Mouse (Mus musculus): ENCODE results near the gene AC140267.1. TPM values are rescaled to one million over a fixed set of nuclear protein-coding genes. Genes with fewer than 3 reads are reported as not detected.

The AC140267.1 gene
- not detected in 2 replicates for polyA plus RNA-seq (2012; ENCODE audit: insufficient read depth, insufficient read length, low replicate concordance, missing spikeins)

DNA sequence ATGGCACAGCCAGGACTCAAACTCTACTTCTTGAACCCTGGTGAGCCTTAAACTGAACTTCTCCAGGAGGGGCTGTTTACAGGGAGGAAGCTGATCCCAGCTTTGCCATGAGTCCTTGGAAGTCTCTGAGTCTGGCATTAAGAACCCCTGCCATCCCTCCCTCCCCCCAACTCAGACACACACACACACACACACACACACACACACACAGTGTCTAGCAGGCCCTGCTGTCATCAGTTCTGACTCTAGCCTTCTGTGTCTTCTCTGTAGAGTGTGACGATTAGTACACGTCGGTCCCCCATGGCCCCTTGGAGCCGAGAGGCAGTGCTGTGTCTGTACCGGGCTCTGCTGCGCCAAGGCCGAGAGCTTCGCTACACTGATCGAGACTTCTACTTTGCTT, at the start of gene AC140267.1:
Gene AC140267.1, plus strand, starts transcription at position 301 of the 400 bp plus-strand sequence.
- Histone ChIP-seq H3K27ac (ENCODE audit: insufficient read depth, low read depth, low read length) (no peak within 1 kb of the TSS), H3K4me1 (ENCODE audit: control insufficient read depth, insufficient read depth, low read length) (peaks cover 12% of the 10 kb centered on the region), H3K4me3 (ENCODE audit: insufficient read depth, low read depth, low read length) (peak within 1 kb of the TSS; percentile 74; the same call in 1 of the 2 replicates)
- WGBS, result 93% methylated on average over 9 of the region's 9 CpGs
- TF ChIP-seq POLR2A (IDR thresholded peaks at IDR 0.05; ENCODE audit: insufficient read depth, low read depth, low read length) (no peak), CTCF (IDR thresholded peaks at IDR 0.05; ENCODE audit: insufficient read depth, low read depth, low read length) (no peak)

- no peak overlapping the region for H3K27ac ChIP-seq (ENCODE audit: insufficient read depth, low read depth, low read length)
- H3K4me1 ChIP-seq (ENCODE audit: control insufficient read depth, insufficient read depth, low read length), result peaks cover 48% of the 10 kb centered on the region
- 82% methylated on average over 5 of the region's 5 CpGs for WGBS
- TF ChIP-seq CTCF (IDR thresholded peaks at IDR 0.05; ENCODE audit: insufficient read depth, low read depth, low read length), result no peak
- no peak for TF ChIP-seq POLR2A (IDR thresholded peaks at IDR 0.05; ENCODE audit: insufficient read depth, low read depth, low read length)
- no peak overlapping the region for H3K4me3 ChIP-seq (ENCODE audit: insufficient read depth, low read depth, low read length)
Measured at GRCm38 (mm10) chr15:80188927-80189326, 46.7 kb upstream of the AC140267.1 start.

DNA sequence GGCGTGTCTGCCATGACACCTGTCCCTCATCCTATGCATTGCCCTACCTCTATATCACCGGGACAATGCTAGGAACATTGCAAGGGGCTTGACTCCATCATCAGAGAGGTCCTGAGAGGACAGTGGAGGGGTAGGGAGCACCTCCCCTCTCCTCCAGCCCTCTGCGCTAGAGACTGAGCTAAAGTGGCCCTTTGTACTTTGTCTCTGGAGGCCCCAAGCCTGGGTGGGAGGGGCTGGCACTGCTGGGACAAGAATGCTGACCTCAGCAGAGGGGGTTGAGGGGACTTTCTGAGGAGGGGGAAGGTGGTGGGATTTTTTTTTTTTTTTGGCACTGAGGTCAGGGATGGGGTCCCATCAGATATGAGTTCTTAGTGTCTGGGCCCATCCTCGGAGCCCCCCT, 45.6 kb upstream of the AC140267.1 start:
- Histone ChIP-seq H3K4me1 (ENCODE audit: control insufficient read depth, insufficient read depth, low read length) (peaks cover 51% of the 10 kb centered on the region), H3K4me3 (ENCODE audit: insufficient read depth, low read depth, low read length) (no peak overlapping the region), H3K27ac (ENCODE audit: insufficient read depth, low read depth, low read length) (peak overlapping the region; percentile 2; the same call in 1 of the 2 replicates)
- WGBS, result 75% methylated on average over 4 of the region's 4 CpGs
- TF ChIP-seq POLR2A (IDR thresholded peaks at IDR 0.05; ENCODE audit: insufficient read depth, low read depth, low read length), result no peak
- no peak for TF ChIP-seq CTCF (IDR thresholded peaks at IDR 0.05; ENCODE audit: insufficient read depth, low read depth, low read length)

DNA sequence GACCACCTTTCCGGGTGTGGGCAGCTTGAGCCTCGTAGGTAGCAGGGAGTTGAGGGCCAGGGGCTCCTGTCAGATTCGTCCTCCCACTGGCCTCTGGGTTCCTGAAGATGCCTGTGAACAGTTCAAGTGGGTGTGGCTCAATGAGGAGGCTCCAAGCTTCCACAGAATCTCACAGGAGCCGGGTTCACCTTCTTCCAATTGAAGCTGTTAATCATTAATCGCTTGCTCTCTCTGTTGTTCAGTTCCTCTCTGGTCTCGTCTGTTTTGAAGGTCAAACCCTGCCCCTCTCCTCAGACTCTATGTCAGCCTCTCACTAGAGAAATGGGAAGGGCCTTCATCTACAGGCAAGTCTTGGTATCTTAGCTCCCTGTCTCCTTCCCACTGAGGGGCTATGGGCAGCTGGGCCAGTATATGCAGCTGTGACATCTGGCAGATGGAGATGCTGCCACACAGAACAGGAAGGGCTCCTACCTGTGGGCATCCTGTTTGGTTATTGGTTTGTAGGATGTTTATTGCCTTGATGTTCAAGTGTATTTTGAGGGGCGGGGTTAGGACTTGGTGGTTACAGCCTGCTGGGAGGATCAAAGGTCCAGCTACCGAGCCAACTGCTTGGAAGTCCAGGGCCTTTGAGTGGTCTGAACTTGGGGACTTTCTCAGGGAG, 43.9 kb upstream of the AC140267.1 start:
- 85% methylated on average over 8 of the region's 8 CpGs for WGBS
- no peak for TF ChIP-seq CTCF (IDR thresholded peaks at IDR 0.05; ENCODE audit: insufficient read depth, low read depth, low read length)
- no peak for TF ChIP-seq POLR2A (IDR thresholded peaks at IDR 0.05; ENCODE audit: insufficient read depth, low read depth, low read length)
- Histone ChIP-seq H3K27ac (ENCODE audit: insufficient read depth, low read depth, low read length) (no peak overlapping the region), H3K4me3 (ENCODE audit: insufficient read depth, low read depth, low read length) (no peak overlapping the region), H3K4me1 (ENCODE audit: control insufficient read depth, insufficient read depth, low read length) (peaks cover 45% of the 10 kb centered on the region)

DNA sequence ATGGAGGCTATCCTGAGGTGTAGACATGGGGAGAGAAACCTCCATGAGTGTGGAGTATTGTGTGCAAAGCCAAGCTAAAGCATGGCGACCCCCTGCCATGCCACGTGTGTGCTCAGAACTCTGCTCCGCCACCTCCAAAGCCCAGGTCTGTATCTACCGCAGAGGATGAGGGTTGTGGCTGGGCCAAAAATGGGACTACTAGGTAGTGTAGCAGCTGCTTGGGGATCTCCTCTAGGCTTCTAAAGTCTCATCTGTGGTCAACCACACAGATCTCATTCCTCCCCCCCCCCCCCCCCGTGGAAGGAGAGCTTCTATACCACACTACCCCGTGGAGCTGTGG, 43.4 kb upstream of the AC140267.1 start:
- WGBS, result 81% methylated on average over 6 of the region's 6 CpGs
- TF ChIP-seq CTCF (IDR thresholded peaks at IDR 0.05; ENCODE audit: insufficient read depth, low read depth, low read length), result no peak
- TF ChIP-seq POLR2A (IDR thresholded peaks at IDR 0.05; ENCODE audit: insufficient read depth, low read depth, low read length), result no peak
- Histone ChIP-seq H3K4me3 (ENCODE audit: insufficient read depth, low read depth, low read length) (no peak overlapping the region), H3K4me1 (ENCODE audit: control insufficient read depth, insufficient read depth, low read length) (peaks cover 45% of the 10 kb centered on the region), H3K27ac (ENCODE audit: insufficient read depth, low read depth, low read length) (no peak overlapping the region)

DNA sequence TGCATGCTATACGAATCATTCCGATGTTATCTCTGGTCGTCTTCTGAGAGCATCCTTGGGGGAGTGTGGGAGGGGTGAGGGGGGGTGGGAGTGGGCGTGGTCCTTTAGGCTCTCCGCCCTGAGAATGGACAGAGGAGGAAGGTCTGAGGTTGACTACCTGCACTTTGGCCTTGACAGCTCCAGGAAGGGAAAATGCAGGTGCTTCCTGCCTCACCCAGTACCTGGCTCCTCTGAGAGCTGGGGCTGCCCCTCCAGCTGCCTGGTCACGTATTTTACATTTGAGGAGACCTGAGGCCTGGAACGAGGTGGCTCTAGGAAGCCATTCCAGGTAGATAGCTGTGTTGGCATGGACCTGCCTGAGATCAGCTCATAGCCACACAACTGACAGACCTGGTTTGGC, 42.8 kb upstream of the AC140267.1 start:
- 81% methylated on average over 7 of the region's 7 CpGs for WGBS
- Histone ChIP-seq H3K4me3 (ENCODE audit: insufficient read depth, low read depth, low read length) (no peak overlapping the region), H3K27ac (ENCODE audit: insufficient read depth, low read depth, low read length) (no peak overlapping the region), H3K4me1 (ENCODE audit: control insufficient read depth, insufficient read depth, low read length) (peaks cover 45% of the 10 kb centered on the region)
- TF ChIP-seq CTCF (IDR thresholded peaks at IDR 0.05; ENCODE audit: insufficient read depth, low read depth, low read length), result no peak
- TF ChIP-seq POLR2A (IDR thresholded peaks at IDR 0.05; ENCODE audit: insufficient read depth, low read depth, low read length), result no peak

DNA sequence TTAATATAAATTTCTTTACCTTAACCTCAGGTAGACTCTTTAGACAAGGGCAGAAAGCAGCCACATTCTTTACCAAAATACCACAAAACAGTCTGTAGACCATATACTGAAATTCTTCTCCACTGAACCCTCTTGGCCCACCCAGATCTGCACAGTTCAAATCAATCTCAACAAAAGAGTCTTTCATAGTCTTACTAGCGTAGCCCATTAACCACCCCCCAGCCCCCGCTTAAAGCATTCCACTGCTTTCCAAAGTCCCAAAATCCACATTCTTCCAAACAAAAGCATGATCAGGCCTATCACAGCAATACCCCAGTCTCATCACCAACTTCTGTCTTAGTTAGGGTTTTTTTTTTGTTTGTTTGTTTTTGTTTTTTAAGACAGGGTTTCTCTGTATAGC, 36.1 kb upstream of the AC140267.1 start:
- TF ChIP-seq POLR2A (IDR thresholded peaks at IDR 0.05; ENCODE audit: insufficient read depth, low read depth, low read length) (no peak), CTCF (IDR thresholded peaks at IDR 0.05; ENCODE audit: insufficient read depth, low read depth, low read length) (no peak)
- Histone ChIP-seq H3K27ac (ENCODE audit: insufficient read depth, low read depth, low read length) (no peak overlapping the region), H3K4me3 (ENCODE audit: insufficient read depth, low read depth, low read length) (no peak overlapping the region), H3K4me1 (ENCODE audit: control insufficient read depth, insufficient read depth, low read length) (peaks cover 18% of the 10 kb centered on the region)
- WGBS, result 73% methylated on average over 2 of the region's 2 CpGs

- H3K4me3 ChIP-seq (ENCODE audit: insufficient read depth, low read depth, low read length), result no peak overlapping the region
- peak overlapping the region; percentile 77 for H3K27ac ChIP-seq (ENCODE audit: insufficient read depth, low read depth, low read length)
- peaks cover 22% of the 10 kb centered on the region for H3K4me1 ChIP-seq (ENCODE audit: control insufficient read depth, insufficient read depth, low read length)
- WGBS, result 53% methylated on average over 6 of the region's 6 CpGs
- TF ChIP-seq POLR2A (IDR thresholded peaks at IDR 0.05; ENCODE audit: insufficient read depth, low read depth, low read length) (no peak), CTCF (IDR thresholded peaks at IDR 0.05; ENCODE audit: insufficient read depth, low read depth, low read length) (no peak)
Measured at GRCm38 (mm10) chr15:80202111-80202775, 33.4 kb upstream of the AC140267.1 start.

GRCm38 (mm10) chr15:80203406-80203805, 32.2 kb upstream of the AC140267.1 start:
- peaks cover 26% of the 10 kb centered on the region for H3K4me1 ChIP-seq (ENCODE audit: control insufficient read depth, insufficient read depth, low read length)
- no peak for TF ChIP-seq POLR2A (IDR thresholded peaks at IDR 0.05; ENCODE audit: insufficient read depth, low read depth, low read length)
- 54% methylated on average over 4 of the region's 4 CpGs for WGBS

More at GRCm38 (mm10) chr15:80203406-80203805, 32.2 kb upstream of the AC140267.1 start:
- Histone ChIP-seq H3K27ac (ENCODE audit: insufficient read depth, low read depth, low read length) (no peak overlapping the region), H3K4me3 (ENCODE audit: insufficient read depth, low read depth, low read length) (no peak overlapping the region)
